Mouse (Mus musculus) adrenal gland, adult (tissue): Measurements from ENCODE around the gene Stard3.
A peak's percentile ranks its signal among the peaks of the same experiment; 100 is the strongest.

Source experiments
- DNase-seq, 2 experiments: peaks; one replicate each; pipeline ENCODE4 v3.0.0; 2022 to 2023; ENCODE audit warnings: low spot score in 1 of 2; ENCODE audit not compliant: inconsistent age in 2 of 2

The Stard3 gene

DNA sequence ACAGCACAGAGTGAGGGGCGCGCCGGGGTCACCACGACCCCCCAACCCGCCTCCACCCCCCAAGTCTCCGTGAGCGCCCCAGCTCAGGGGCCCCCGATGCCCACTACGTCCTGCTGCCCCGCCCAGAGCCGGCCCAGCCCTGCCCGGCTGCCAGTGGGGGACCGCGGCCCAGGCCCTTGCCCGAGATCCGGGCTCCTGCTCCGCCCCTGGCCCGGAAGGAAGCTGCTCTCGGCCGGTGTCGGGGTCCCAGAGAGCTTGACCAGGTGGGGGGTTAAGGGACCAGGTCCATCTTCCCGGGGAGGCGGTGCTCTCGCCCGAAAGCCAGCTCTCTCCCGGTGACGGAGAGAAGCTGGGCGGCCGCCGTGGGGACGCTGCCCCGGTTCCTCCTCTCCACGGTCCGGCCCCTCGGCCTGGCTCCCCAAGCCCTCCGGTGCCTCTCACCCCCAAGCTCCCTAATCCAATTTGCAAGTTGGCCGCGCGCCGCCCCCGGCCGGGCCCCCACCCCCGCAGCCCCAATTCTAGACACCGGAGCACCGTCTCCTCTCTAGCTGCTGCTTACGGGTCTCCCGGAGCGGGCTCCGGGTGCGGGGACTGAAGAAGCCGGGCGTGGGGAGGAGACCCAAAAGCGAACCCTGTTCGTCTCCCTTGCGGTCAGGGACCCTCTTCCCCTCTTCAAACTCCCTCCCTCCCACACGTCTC, 29.6 kb upstream of the Stard3 start:
- DNase-seq, result peak in 1 of 2 experiments; percentile 53

- DNase-seq, result peak in 1 of 2 experiments; percentile 18
These were observed 28.8 kb upstream of the Stard3 start, which contains the start of gene Neurod2 for GRCm38 (mm10) chr11:98329081-98329959. Gene Neurod2 (minus strand): TSS chr11:98329648.

DNA sequence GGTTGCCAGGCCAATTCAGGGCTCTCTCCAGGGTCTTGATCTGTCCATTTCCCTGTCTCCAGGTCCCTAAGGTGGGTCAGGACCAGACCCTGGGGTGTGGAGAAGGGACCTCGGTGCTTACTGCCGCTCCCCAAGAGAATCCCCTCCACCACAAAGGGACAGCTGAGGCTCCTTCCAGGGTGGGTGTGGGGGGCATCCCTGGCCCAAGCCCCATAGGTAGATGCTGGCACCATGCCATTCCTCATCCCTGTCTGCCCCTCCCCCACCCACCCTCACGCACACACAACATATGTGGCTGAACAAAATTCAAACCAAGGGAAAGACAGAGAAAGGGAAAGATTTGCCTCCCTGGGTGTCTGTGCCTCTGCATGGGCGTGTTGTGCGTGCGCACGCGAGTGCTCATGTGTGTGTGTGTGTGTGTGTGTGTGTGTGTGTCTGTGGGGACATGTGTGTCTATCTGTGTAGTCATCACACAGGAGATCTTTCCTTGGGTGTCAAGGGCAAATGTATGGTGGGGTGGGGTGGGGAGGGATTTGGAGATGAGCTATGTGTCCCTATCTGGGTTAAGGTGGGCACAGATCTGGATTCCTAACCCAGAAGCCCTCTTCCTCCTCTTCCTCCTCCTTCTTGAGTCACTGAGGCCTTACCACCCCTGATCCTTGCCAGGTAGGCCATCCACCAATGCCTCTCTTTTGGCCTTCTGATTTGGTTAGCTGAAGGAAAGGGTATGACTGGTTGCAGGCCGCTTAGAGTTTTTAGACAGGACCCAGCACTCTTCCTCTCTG, 28.0 kb upstream of the Stard3 start:
- DNase-seq, result peak in 1 of 2 experiments; percentile 15

DNA sequence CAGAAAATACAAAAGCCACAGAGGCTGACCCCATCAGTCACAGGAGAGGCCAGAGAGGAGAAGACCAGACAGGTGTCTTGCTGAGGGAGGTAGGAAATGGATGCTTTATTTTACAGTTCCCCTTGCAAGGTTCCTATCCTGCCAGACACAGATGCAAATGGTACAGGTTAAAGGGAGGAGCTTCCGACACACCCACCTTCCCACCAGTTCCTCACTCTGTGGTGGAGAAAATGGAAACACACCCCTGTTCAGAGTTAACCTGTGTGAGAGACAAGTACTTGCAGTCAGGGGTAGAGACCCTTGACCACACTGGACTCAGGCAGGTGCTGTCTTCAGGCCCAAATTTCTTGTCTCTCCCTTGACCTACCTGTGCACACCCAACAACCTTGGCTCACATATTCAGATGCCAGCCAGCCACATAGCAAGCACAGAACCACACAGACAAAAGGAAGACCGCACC, 27.4 kb upstream of the Stard3 start:
- peak in 1 of 2 experiments; percentile 15 for DNase-seq

DNA sequence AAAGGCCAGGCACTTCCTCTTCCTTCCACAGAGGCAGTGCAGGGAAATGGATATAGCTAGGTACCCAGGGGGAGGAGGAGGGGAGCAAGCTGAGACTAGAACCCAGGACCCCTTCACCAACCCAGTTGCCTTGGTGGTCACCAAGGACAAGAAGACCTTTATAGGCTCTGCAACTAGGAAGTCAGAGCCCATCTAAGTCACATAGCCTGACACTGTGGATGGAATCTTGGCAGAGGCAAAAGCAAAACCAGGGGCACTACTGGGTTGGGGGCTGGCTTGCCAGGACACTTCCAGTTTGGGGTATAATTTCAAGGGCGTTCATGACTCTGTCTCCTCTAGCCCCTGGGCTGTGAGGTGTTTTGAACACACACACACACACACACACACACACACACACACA, 26.8 kb upstream of the Stard3 start:
- no peak for DNase-seq

GRCm38 (mm10) chr11:98332186-98332585, 26.0 kb upstream of the Stard3 start:
- DNase-seq, result no peak

- DNase-seq, result no peak
These were observed 25.3 kb upstream of the Stard3 start for GRCm38 (mm10) chr11:98332841-98333240.

DNA sequence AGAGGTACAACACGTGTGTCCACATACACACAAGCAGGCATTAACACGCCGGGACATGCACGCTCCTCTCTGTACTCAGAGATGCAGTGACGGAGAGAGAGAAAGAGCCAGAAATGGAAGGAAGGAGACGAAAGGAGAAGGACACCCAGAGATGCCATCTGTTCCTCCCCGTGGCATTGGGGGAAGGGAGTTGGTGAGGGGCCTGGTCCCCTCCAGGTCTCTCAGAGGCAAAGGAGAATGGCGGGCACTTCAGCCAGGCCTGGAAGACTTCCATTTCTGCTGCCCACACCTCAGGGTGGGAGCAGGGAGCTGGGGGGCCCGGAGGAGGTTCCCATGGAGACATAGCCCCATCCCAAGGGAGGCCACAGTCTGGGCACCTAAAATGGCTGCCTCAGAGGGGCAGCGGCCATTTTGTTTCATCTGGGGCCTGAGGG, 24.9 kb upstream of the Stard3 start:
- DNase-seq, result no peak

DNA sequence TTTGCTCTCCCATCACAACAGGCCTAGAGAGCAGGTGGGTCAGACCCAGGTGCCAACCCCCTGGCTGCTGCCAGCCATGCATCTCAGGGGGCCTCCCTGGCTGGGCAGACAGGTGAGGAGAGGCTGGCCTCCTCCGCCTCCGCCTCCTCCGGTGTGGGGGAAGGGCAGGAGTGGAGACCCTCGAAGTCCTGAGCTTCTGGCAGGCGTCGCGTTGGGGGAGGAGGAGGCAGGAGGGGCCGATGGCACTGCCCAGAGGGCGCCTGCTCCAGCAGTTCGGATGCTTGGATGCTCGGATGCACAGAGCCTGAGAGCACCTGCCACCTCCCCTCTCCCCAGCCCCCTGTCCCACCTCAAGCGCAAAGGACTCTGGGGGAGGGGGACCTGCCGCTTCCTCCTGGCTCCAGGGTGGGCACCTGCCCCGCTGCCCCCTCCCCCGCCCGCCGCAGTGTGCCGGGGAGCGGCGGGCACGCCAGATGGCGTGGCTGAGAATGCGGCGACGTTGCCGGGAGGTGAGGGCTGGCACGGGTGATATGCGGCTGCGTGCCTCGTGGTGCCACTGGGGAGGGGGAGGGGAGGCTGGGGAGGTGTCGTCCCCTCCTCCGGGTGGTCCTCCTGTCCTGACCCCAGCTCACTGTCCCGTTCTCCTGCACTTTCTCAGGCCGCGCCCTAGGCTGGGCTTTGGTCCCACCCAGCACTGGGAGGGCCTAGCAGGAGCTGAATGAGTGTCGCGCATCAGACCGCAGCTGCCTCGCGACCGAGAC, 24.0 kb upstream of the Stard3 start:
- peak in 1 of 2 experiments; percentile 15 for DNase-seq

DNA sequence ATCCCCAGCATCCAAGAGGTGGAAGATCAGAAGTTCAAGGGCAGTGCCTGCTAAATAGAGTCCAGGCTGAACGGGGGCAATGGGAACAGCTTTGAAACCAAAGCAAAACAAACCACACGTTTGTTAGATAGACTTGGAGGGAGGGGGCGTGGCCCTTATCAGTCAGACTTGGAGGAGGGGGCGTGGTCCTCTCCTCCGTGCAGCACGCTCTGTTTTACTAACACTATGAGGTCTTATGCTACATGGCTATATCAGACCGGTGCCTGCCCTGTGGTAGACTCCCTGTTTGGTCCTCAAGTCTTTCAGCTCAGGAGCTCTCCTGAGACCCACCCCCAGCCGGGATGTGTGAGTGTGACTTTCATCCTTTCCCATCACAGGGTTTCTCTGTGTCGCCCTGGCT, 22.9 kb upstream of the Stard3 start:
- peak in 1 of 2 experiments; percentile 16 for DNase-seq

- DNase-seq, result no peak
These were observed 21.7 kb upstream of the Stard3 start for GRCm38 (mm10) chr11:98336245-98337107.

DNA sequence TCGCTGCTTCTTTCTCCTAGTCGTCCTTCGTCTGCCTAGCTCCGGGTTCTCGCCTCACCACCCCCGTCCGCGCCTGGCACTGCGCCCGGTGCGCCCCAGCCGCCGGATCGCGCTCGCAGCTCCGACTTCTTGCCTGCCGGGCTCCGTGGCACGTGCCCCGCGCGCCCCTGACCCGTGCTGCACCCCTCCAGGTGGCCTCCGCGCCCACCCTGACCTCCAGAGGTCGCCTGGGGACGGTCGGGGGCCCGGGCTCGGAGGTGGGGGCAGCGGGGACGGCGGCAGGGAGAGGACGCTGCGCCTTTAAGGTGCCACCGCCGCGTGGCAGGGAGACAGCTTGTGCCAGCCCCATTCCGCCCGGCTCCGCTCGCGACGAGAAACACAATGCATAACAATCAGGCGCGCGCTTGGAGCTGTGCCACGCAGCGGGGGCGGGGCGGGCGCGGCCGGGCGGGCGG, 19.6 kb upstream of the Stard3 start:
- DNase-seq, result peak; percentile 47 to 78

- DNase-seq, result peak in 1 of 2 experiments; percentile 70
These were observed 19.1 kb upstream of the Stard3 start for GRCm38 (mm10) chr11:98339071-98339501.

- DNase-seq, result no peak
These were observed 18.4 kb upstream of the Stard3 start for GRCm38 (mm10) chr11:98339679-98340287.

DNA sequence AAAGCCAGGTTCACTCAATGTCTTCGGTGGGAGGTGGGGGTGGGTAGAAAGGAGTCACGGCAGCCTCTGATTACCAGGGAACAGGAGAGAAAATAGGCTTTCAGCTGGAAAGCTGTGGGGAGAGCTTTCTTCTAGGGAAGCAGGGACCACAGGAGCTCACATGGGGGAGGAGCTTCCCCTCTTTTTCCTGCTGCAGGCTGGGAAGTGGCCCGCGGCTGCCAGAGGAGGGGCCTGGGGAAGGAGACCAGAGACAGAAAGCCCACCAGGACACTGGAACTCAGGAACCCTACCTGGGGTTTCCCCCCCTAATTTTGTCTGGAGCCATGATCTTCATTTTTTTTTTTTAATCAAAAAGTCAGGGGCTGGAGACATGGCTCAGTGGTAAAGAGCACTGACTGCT, 17.6 kb upstream of the Stard3 start:
- DNase-seq, result no peak

DNA sequence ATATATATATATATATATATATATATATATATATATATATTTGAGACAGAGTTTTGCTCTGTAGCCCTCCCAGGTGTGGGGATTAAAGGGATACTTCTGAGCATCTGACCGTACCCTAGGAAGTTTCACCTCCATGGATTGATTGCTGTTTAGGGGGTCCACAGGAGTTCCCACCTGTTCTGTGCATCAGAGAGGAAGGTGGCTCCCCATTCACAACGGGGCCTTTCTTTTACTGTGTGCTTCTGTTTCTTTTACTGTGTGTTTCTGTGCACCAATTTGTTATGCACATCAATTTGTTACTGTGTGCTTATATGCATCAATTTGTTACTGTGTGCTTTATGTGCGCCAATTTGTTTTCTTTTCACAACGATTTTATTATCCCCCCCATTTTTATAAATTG, 17.0 kb upstream of the Stard3 start:
- no peak for DNase-seq

DNA sequence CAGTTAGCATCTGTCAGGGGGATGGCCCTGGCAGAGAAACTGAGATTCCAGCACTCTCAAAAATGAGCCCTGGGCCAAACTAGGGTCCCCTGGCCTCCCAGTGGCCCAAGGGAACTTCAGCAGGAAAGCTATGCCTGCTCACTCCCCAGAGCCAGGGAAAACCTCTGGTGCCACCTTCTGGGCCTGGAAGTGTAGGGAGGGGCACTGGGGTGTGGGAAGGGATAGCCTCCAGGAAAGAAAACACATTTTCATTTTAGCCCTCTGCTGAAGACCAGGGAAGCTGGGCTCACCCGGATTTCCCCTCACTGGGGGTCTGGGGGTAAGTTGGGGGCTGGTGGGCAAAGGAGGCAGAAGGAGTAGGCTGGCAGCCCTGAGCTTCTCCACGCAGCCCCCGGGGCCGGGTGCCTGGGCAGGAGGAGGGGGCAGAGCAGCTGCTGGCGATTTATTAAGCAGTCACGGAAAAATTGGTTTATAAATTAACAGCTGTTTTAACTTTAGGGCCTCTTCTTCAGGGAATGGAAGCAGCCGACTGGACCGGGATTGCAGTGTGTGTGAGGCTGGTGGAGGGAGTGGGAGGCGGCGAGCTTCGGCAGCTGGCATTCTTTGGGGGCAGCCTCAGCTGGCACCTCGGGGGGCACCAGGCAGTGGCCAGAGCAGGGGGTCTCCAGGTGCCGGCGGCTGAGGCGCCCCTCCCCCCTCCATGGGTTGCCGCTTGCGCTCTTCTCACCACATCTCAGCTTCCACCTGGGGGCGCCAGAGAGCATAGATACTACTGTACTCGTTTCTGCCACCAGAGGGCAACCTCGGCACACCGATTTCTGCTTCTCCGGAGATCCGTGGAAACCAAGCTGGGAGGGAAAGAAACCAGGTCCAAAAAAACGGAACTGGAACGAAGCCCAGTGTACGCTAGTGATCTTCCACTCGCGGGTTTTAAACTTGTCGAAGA, 15.9 kb upstream of the Stard3 start:
- DNase-seq, result peak; percentile 90 to 98

DNA sequence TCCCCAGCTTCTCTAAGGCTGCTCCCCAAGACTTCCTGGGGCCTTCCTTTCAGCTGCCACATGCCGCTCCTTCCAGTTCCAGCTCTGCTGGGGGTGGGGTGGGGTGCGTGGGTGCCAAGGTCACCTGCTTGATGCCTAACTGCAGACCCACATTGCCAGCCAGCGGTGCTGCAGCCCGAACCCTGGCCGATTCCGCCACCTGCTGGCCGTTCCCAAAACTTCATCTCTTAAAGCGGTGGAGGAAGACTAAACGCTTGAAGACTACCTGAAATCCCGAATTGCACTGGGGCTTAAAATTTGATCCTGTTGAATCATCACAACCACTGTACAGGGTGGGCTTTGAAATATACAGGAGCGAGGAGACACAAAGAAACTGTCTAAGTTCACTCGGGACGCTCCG, 12.9 kb upstream of the Stard3 start:
- peak; percentile 77 to 94 for DNase-seq
